Mouse (Mus musculus): ENCODE data around the gene Clec3b. TPM values are rescaled to one million over a fixed set of nuclear protein-coding genes. Genes with fewer than 3 reads are reported as not detected.

The Clec3b gene
- total and polyA plus RNA-seq, 3 experiments, result 27.6 to 47.5 (median 34.0) TPM

Other genes starting within 250 kb of the Clec3b start
- 1 to 10 TPM; 3.2 to 5.4 TPM for gene Zfp105, start 227.9 kb upstream of the Clec3b start, total RNA-seq (2021)
- gene Zfp105, start 227.9 kb upstream of the Clec3b start, polyA plus RNA-seq (2012; rRNA removed), result 0.15 and 0.75 TPM in 2 replicates
- gene 1110059G10Rik, start 199.9 kb upstream of the Clec3b start, total RNA-seq (2021), result 10 to 100 TPM; 18.8 to 22.3 TPM
- gene 1110059G10Rik, start 199.9 kb upstream of the Clec3b start, polyA plus RNA-seq (2012; rRNA removed), result 1.1 and 1.6 TPM in 2 replicates
- gene Kif15, start 199.9 kb upstream of the Clec3b start, total RNA-seq (2021), result 1 to 10 TPM; 1.2 to 1.3 TPM
- 0.30 TPM in 1 of 2 replicates, not detected in the other for gene Kif15, start 199.9 kb upstream of the Clec3b start, polyA plus RNA-seq (2012; rRNA removed)
- gene Tmem42, start 129.6 kb upstream of the Clec3b start, total RNA-seq (2021), result 10 to 100 TPM; 16.1 to 17.9 TPM
- 34.4 and 39.2 TPM in 2 replicates for gene Tmem42, start 129.6 kb upstream of the Clec3b start, polyA plus RNA-seq (2012; rRNA removed)
- under 1 TPM; 0.45 to 0.52 TPM for gene Tgm4, start 116.2 kb upstream of the Clec3b start, total RNA-seq (2021)
- 0.13 and 0.26 TPM in 2 replicates for gene Tgm4, start 116.2 kb upstream of the Clec3b start, polyA plus RNA-seq (2012; rRNA removed)
- 10 to 100 TPM; 62.8 to 83.5 TPM for gene Zdhhc3, start 37.7 kb upstream of the Clec3b start, total RNA-seq (2021)
- gene Zdhhc3, start 37.7 kb upstream of the Clec3b start, polyA plus RNA-seq (2012; rRNA removed), result 221 and 236 TPM in 2 replicates
- gene Exosc7, start 37.7 kb upstream of the Clec3b start, total RNA-seq (2021), result 10 to 100 TPM; 29.6 to 39.3 TPM
- 7.5 and 7.6 TPM in 2 replicates for gene Exosc7, start 37.7 kb upstream of the Clec3b start, polyA plus RNA-seq (2012; rRNA removed)
- under 1 TPM; 0.14 to 0.17 TPM for gene Cdcp1, start 65.1 kb downstream of the Clec3b start, total RNA-seq (2021)
- gene Cdcp1, start 65.1 kb downstream of the Clec3b start, polyA plus RNA-seq (2012; rRNA removed), result 0.06 and 0.08 TPM in 2 replicates
- gene Tmem158, start 109.8 kb downstream of the Clec3b start, total RNA-seq (2021), result 10 to 100 TPM in 1 of 2 experiments, 1 to 10 TPM in 1; 4.5 to 11.0 TPM
- gene Tmem158, start 109.8 kb downstream of the Clec3b start, polyA plus RNA-seq (2012; rRNA removed), result 42.7 and 50.3 TPM in 2 replicates
- 10 to 100 TPM; 40.0 to 81.2 TPM for gene Lars2, start 216.0 kb downstream of the Clec3b start, total RNA-seq (2021)
- gene Lars2, start 216.0 kb downstream of the Clec3b start, polyA plus RNA-seq (2012; rRNA removed), result 45.6 and 59.1 TPM in 2 replicates